Mouse (Mus musculus) induced T-regulatory cell, adult 2 months (primary cell): ENCODE measurements around the gene Gm14214.

Experiments used
- DNase-seq: peaks from one replicate; pipeline ENCODE4 v3.0.0-alpha.2; 2012; ENCODE audit warnings: low read depth

The Gm14214 gene

DNA sequence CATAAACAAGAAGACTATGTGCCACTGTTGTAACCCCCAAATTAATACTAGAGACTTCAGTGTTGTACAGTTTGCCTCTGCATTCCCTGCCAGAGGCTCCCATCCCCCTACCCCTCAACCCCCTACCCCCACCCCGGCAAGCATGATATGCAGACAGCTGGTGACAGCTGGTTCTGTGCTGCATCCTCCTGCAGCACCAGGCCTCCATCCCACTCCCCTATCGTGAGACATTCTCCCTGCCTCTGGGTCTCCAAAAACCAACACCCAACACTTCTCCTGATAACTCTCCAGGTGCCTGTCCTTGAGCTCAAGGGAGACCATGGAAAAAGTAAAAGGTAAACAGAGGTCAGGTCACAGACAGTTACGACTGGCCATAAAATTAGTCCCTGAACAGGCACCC lies 40.1 kb downstream of the Gm14214 start:
- DNase-seq = no peak

DNA sequence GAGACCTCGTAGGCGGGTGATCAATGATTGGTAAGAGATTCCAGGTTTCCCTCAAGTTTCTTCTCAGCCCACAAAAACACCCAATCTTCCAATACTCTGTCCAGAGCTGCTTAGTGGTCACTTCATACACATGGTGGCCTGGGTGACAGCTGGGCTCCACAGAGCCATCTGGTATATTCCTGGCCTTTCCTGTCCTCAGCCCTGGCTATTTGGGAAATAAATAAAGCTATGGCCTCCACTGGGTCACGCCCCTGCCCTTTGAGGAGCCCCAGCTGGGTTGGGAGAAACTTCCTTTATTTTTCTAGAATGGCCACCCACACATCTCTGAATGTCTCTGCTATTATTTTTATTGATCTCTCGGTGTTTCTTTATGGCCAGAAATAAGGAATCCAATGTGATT lies 46.4 kb downstream of the Gm14214 start:
- DNase-seq = no peak

DNA sequence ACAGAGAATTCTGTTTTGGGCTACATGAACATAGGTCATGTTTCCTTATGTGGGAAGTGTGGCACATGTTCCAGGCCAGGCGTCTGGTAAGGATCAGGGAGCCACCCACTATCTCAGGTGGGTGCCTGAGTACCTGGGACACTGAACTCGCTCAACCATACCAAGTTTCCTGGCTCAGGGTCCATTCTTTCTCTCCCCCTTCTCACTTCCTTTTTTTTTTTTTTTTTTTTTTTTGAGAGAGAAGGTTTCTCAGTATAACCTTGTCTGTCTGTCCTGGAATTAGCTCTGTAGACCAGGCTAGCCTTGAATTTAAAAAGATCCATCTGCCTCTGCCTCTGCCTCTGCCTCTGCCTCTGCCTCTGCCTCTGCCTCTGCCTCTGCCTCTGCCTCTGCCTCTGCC lies 49.5 kb downstream of the Gm14214 start:
- DNase-seq = no peak
